Mouse (Mus musculus): ENCODE data around the gene Spn. TPM values are rescaled to one million over a fixed set of nuclear protein-coding genes. Genes with fewer than 3 reads are reported as not detected.

Gene Spn
- polyA plus RNA-seq, 1 experiment from 2014 or later = 0.23 TPM

GRCm38 (mm10) chr7:127136181-127137071 is 1.2 kb downstream of the Spn start:
- Histone ChIP-seq H3K27me3 (no peaks in the 10 kb centered on the region; the same call in 1 of the 2 replicates), H3K27ac (no peak overlapping the region), H3K4me3 (replicated peaks) (no peak overlapping the region), H3K9ac (no peak overlapping the region), H3K9me3 (no peaks in the 10 kb centered on the region), H3K4me2 (no peak overlapping the region), H3K4me1 (no peaks in the 10 kb centered on the region), H3K36me3 (replicated peaks) (no peaks in the 10 kb centered on the region)
- WGBS = 88% methylated on average over 22 of the region's 22 CpGs
- ATAC-seq (ENCODE audit: low FRiP score) = no peak

- no peak overlapping the region for H3K9ac ChIP-seq
- no peak overlapping the region for H3K27ac ChIP-seq
- no peaks in the 10 kb centered on the region for H3K36me3 ChIP-seq (replicated peaks)
- no peak for ATAC-seq (ENCODE audit: low FRiP score)
- H3K27me3 ChIP-seq = no peaks in the 10 kb centered on the region; the same call in 1 of the 2 replicates
- no peaks in the 10 kb centered on the region for H3K9me3 ChIP-seq
- WGBS = 84% methylated on average over 11 of the region's 11 CpGs
- H3K4me1 ChIP-seq = no peaks in the 10 kb centered on the region
- no peak overlapping the region for H3K4me3 ChIP-seq (replicated peaks)
- H3K4me2 ChIP-seq = no peak overlapping the region
Measured at GRCm38 (mm10) chr7:127134821-127135447, 2.7 kb downstream of the Spn start.

- H3K4me1 ChIP-seq = no peaks in the 10 kb centered on the region
- H3K27me3 ChIP-seq = peaks cover 4% of the 10 kb centered on the region; the same call in 1 of the 2 replicates
- H3K4me3 ChIP-seq (replicated peaks) = no peak overlapping the region
- no peaks in the 10 kb centered on the region for H3K9me3 ChIP-seq
- no peaks in the 10 kb centered on the region for H3K36me3 ChIP-seq (replicated peaks)
- no peak overlapping the region for H3K4me2 ChIP-seq
- no peak overlapping the region for H3K9ac ChIP-seq
- 67% methylated on average over 5 of the region's 5 CpGs for WGBS
- no peak for ATAC-seq (ENCODE audit: low FRiP score)
- H3K27ac ChIP-seq = no peak overlapping the region
Measured at GRCm38 (mm10) chr7:127133125-127133524, 4.5 kb downstream of the Spn start.

DNA sequence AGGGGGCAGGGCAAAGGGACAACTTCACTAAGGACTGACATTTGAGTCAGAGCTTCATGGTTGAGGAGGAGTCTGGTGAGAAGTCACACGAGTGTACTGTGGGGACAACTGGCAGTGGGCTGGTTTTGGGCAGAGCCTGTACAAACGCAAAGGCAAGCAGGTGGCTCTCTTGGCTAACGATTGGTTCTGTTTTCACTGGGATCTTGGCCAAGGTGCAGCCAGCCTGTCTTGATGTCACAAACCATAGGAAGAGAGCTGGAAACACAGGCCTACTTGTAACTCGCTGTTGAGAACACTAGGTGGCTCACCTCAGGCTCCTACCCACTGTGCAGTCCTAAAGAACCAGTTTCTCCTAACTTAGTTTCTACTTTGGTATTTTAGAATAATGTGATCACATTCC is 8.0 kb downstream of the Spn start:
- 16% methylated on average over 4 of the region's 4 CpGs for WGBS
- Histone ChIP-seq H3K36me3 (replicated peaks) (no peaks in the 10 kb centered on the region), H3K4me3 (replicated peaks) (no peak overlapping the region), H3K4me1 (no peaks in the 10 kb centered on the region), H3K27me3 (peaks cover 4% of the 10 kb centered on the region; the same call in 1 of the 2 replicates), H3K9ac (no peak overlapping the region), H3K4me2 (no peak overlapping the region), H3K27ac (no peak overlapping the region), H3K9me3 (0 out of 2 replicates have a peak, but pooled peaks cover under 1% of the 10 kb centered on the region)
- no peak for ATAC-seq (ENCODE audit: low FRiP score)

GRCm38 (mm10) chr7:127121911-127122270 is 15.7 kb downstream of the Spn start, which contains the start of gene Qprt:
Qprt (minus strand) TSS chr7:127122226.
- Histone ChIP-seq H3K4me1 (peaks cover 14% of the 10 kb centered on the region), H3K9ac (0 out of 2 replicates have a peak within 1 kb of the TSS, but pooled peaks have one; percentile 36), H3K4me2 (peak within 1 kb of the TSS; percentile 35), H3K27ac (no peak within 1 kb of the TSS), H3K36me3 (replicated peaks) (no peaks in the 10 kb centered on the region), H3K9me3 (0 out of 2 replicates have a peak, but pooled peaks cover 5% of the 10 kb centered on the region), H3K4me3 (replicated peaks) (peak within 1 kb of the TSS; percentile 10; the same call in 1 of the 2 replicates), H3K27me3 (peaks cover 40% of the 10 kb centered on the region)
- WGBS = 14% methylated on average over 7 of the region's 7 CpGs
- ATAC-seq (ENCODE audit: low FRiP score) = no peak

DNA sequence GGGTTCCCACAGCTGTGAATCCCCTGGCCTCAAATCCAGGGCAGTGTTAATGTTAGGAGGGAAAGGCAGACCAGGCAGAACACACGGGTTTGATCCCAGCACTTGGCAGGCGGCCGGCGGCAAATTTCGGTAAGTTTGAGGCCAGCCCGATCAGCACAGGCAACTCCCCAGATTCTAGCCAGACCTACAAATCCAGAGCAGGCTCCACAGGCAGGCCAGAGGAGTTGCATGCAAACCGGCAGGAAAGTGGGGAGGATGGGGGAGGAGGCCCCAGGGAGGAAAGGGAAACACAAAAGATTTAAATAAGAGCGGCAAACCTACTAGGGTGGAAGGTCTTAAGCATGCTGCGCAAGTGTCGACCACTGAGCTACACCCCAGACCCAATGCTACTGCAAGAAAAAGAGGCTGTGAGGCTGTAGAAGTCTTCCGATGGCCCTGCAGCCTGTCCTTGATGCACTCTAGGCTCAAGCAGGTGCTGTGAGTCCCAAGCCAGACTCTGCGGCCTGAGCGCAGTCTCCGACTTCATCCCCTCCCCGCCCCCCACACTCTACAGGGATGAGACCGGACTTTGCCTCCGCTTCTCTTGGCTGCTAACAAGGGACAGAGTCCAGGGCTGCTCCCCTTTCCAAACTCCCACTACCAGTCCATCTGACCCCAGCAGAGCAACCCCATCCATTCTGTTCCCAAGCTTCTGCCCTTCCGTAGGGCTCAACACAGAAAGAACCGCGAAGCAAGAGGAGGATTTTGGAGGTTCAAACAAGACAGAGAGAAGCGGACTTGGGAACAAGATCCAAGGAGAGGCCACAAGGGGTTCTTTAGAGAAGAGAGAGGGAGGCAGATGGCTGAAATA is 16.3 kb downstream of the Spn start:
- H3K9ac ChIP-seq = 0 out of 2 replicates have a peak overlapping the region, but pooled peaks have one; percentile 36
- 6% methylated on average over 21 of the region's 21 CpGs for WGBS
- no peak for ATAC-seq (ENCODE audit: low FRiP score)
- H3K27ac ChIP-seq = no peak overlapping the region
- peaks cover 14% of the 10 kb centered on the region for H3K4me1 ChIP-seq
- H3K9me3 ChIP-seq = 0 out of 2 replicates have a peak, but pooled peaks cover 5% of the 10 kb centered on the region
- H3K27me3 ChIP-seq = peaks cover 40% of the 10 kb centered on the region
- H3K4me3 ChIP-seq (replicated peaks) = peak overlapping the region; percentile 10; the same call in 1 of the 2 replicates
- H3K4me2 ChIP-seq = peak overlapping the region; percentile 35
- no peaks in the 10 kb centered on the region for H3K36me3 ChIP-seq (replicated peaks)

DNA sequence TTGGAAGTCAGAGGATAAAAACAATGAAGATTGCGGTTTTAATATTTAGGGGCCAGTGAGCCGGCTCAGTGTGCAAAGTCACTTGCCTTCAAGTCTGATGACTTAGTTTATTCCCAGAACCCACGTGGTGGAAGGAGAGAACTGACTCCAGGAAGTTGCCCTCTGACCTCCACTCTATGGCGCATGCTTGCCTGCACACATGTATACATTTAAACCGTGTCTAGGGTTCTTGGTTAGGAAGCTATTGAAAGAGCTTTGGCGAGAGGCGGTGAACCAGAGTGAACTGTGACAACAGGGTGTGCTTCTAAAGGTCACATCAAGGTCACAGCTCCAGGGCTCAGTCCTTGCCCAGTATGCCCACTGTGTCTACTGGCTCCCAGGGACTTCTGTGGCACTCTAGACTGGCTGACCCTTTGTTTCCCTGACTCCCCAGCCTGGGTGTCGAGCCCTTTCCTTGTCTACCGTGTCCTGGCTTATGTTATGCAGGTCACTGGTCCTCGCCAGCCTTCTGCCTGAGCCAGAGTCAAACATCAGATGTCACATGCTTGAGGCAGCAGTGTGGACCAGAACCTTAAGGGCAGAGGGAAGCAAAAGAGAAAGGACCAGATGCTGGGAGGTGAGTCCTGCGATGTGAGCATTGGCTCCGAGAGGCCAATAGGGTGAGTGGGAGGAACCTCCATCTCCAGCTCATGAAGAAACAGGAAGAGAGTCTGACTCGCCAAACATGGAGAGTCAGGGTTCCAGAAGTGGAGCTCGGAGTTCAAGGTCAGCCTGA is 18.8 kb downstream of the Spn start:
- Histone ChIP-seq H3K4me2 (no peak overlapping the region), H3K27me3 (peaks cover 40% of the 10 kb centered on the region), H3K9ac (no peak overlapping the region), H3K9me3 (no peaks in the 10 kb centered on the region), H3K4me3 (replicated peaks) (no peak overlapping the region), H3K4me1 (peaks cover 14% of the 10 kb centered on the region), H3K27ac (no peak overlapping the region), H3K36me3 (replicated peaks) (no peaks in the 10 kb centered on the region)
- ATAC-seq (ENCODE audit: low FRiP score) = no peak
- WGBS = 61% methylated on average over 14 of the region's 14 CpGs

DNA sequence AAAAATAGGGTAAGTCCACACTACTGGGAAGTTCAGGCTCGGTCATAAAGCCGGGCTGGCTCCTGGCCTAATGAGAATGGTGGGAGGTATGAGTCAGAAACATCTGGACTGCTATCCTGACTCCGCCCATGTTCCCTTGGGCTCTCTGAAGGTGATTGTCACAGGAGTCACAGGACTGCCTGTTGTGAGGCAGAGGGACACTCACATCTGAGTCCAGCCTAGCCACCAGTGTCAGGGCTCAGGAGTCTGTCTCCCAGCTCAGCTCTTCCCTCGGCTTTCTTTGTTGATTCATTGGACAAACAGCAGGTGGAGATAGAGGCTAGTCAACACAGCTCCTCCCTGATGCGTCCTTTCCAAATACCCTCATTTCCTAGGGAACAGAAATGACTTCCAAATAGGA is 19.7 kb downstream of the Spn start:
- Histone ChIP-seq H3K27ac (no peak overlapping the region), H3K4me1 (peaks cover 22% of the 10 kb centered on the region), H3K4me2 (no peak overlapping the region), H3K9me3 (no peaks in the 10 kb centered on the region), H3K4me3 (replicated peaks) (no peak overlapping the region), H3K36me3 (replicated peaks) (no peaks in the 10 kb centered on the region), H3K27me3 (peaks cover 36% of the 10 kb centered on the region), H3K9ac (no peak overlapping the region)
- no peak for ATAC-seq (ENCODE audit: low FRiP score)
- WGBS = 54% methylated on average over 5 of the region's 5 CpGs

DNA sequence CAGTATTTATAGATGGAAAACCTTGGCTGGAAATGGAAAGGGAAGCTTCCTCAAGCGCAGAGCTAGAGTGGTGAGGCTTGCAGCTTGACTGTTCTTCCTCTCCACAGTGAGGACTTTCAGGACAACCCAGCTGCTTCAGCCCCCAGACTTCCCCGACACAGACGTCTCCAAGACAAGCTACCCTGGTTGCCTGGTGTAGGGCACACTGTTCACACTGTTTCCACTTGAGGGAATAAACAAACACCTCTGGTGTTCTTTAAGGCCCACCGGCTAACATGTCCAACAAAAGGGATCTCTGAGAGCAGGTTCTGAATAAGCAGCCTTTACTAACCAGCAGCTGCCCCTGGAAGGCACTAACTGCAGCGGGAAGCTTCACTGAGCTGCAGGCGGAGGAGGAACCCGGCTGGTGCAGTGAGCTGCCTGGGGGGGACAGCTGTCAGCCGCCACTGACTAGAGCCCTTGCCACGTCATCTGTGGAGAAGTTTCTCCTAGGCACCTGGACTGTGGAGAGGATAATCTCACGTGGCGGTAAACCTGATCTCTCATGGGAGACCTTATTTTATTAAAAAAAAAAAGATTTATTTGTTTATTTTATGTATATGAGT is 21.2 kb downstream of the Spn start:
- ATAC-seq (ENCODE audit: low FRiP score) = no peak
- no peak overlapping the region for H3K9ac ChIP-seq
- WGBS = 56% methylated on average over 11 of the region's 11 CpGs
- H3K4me3 ChIP-seq (replicated peaks) = no peak overlapping the region
- no peaks in the 10 kb centered on the region for H3K36me3 ChIP-seq (replicated peaks)
- no peak overlapping the region for H3K27ac ChIP-seq
- peaks cover 27% of the 10 kb centered on the region for H3K27me3 ChIP-seq
- H3K9me3 ChIP-seq = no peaks in the 10 kb centered on the region
- no peak overlapping the region for H3K4me2 ChIP-seq
- peaks cover 15% of the 10 kb centered on the region for H3K4me1 ChIP-seq

DNA sequence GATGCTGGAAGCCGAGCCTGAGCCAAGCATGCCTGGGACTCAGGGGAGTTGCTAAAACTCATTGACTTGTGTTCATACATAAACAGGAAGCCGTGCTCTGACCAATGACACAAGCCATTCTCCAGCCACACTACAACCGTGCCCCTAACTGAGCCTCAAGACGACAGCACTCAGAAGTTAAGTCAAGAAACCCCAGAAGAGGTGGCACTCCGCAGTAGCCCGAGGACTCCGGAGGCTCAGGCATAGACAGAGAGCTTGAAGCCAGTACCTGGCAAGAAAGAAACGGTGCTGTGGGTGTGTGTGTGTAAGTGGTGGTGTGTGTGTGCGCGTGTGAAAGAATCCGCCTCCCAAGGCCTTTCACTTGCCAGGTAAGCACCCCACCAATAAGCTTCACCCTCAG is 22.7 kb downstream of the Spn start:
- Histone ChIP-seq H3K9me3 (no peaks in the 10 kb centered on the region), H3K4me2 (no peak overlapping the region), H3K27ac (no peak overlapping the region), H3K9ac (no peak overlapping the region), H3K4me1 (0 out of 2 replicates have a peak, but pooled peaks cover 8% of the 10 kb centered on the region), H3K36me3 (replicated peaks) (no peaks in the 10 kb centered on the region), H3K27me3 (peaks cover 12% of the 10 kb centered on the region), H3K4me3 (replicated peaks) (no peak overlapping the region)
- 89% methylated on average over 11 of the region's 11 CpGs for WGBS
- no peak for ATAC-seq (ENCODE audit: low FRiP score)

Measured in forebrain, embryonic 12.5 days (tissue).